Mouse (Mus musculus): Measurements from ENCODE around the gene Nfatc4. TPM values are rescaled to one million over a fixed set of nuclear protein-coding genes. Genes with fewer than 3 reads are reported as not detected.

Nfatc4 gene
- polyA plus RNA-seq, 1 experiment, result 2.8 TPM

- Histone ChIP-seq H3K4me3 (no peak overlapping the region), H3K4me2 (ENCODE audit: low read depth) (peak overlapping the region; percentile 65), H3ac (ENCODE audit: control insufficient read depth, insufficient read length) (no peak overlapping the region), H3K79me2 (ENCODE audit: control insufficient read depth, insufficient read depth) (no peaks in the 10 kb centered on the region), H3K27me3 (ENCODE audit: control insufficient read depth, insufficient read depth, insufficient read length) (no peaks in the 10 kb centered on the region), H3K36me3 (ENCODE audit: control insufficient read depth, insufficient read depth) (no peaks in the 10 kb centered on the region)
- TF ChIP-seq CEBPB (IDR thresholded peaks at IDR 0.05; ENCODE audit: insufficient read depth, poor library complexity, severe bottlenecking), result no peak
- TF ChIP-seq MYOG (IDR thresholded peaks at IDR 0.05; ENCODE audit: control insufficient read depth in 1 of 3, insufficient read depth in 1 of 3, insufficient read length in 2 of 3, low read depth in 2 of 3), result no peak
- no peak for TF ChIP-seq TCF12 (IDR thresholded peaks at IDR 0.05; ENCODE audit: insufficient read depth, poor library complexity, severe bottlenecking)
- no peak for TF ChIP-seq MYOD1 (IDR thresholded peaks at IDR 0.05; ENCODE audit: control insufficient read depth in 1 of 3, insufficient read length in 2 of 3, low read depth in 2 of 3)
- no peak for TF ChIP-seq USF1 (IDR thresholded peaks at IDR 0.05; ENCODE audit: low read depth)
- TF ChIP-seq E2F4 (IDR thresholded peaks at IDR 0.05; ENCODE audit: insufficient read depth), result no peak
- TF ChIP-seq REST (IDR thresholded peaks at IDR 0.05; ENCODE audit: insufficient read depth, insufficient read length), result no peak
- TF ChIP-seq POLR2AphosphoS2 (IDR thresholded peaks at IDR 0.05; ENCODE audit: insufficient read length, low read depth), result no peak
- TF ChIP-seq TCF3 (IDR thresholded peaks at IDR 0.05; ENCODE audit: insufficient read length, low read depth), result no peak
- TF ChIP-seq SRF (IDR thresholded peaks at IDR 0.05; ENCODE audit: control insufficient read depth, insufficient read length, low read depth), result no peak
- no peak for TF ChIP-seq MAX (IDR thresholded peaks at IDR 0.05; ENCODE audit: low read depth)
- no peak for TF ChIP-seq POLR2A (IDR thresholded peaks at IDR 0.05; ENCODE audit: insufficient read length, low read depth)
These were observed 55.5 kb downstream of the Nfatc4 start for GRCm38 (mm10) chr14:55878316-55878940.

DNA sequence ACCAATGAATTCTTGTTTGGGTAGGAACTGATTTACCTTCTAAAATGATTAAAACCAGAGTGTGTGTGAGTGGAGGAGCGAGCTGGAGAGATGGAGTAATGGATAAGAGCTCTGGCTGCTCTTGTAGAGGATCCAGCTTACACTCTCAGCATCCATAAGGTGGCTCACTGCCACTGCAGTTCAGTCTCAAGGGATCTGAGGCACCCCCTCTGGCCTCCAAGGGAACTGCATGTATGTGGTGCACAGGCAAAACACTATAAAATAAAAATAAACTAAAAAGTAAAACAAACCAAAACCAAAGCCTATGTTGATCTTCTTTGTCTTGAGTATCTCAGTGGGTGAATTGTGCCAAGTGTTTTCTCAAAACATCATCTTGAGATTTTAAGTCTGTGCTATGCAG lies 56.7 kb downstream of the Nfatc4 start:
- no peak overlapping the region for H3K4me2 ChIP-seq (ENCODE audit: low read depth)

DNA sequence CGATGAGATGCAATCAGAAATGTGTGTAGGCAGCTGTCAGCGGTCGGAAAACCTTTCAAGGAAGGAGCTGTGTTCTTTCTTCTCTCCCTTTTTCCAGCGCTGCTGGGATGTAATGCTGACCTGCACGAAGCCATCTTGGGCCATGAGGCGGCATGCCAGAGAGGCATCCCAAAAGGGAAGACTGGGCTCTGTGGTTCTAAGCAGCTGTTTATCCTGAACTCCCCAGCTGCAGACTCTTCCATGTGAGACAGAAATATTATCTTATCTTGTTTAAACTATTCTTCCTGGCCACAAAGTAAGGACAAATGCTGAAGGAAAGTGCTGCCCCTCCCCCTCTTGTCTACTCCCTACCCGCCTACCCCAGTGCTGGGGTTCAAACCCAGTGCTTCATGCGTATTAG lies 58.0 kb downstream of the Nfatc4 start:
- Histone ChIP-seq H3K27me3 (ENCODE audit: control insufficient read depth, insufficient read depth, insufficient read length) (no peaks in the 10 kb centered on the region), H3K36me3 (ENCODE audit: control insufficient read depth, insufficient read depth) (no peaks in the 10 kb centered on the region), H3K79me2 (ENCODE audit: control insufficient read depth, insufficient read depth) (no peaks in the 10 kb centered on the region), H3K4me2 (ENCODE audit: low read depth) (no peak overlapping the region), H3K4me3 (no peak overlapping the region), H3ac (ENCODE audit: control insufficient read depth, insufficient read length) (no peak overlapping the region)
- TF ChIP-seq MYOD1 (IDR thresholded peaks at IDR 0.05; ENCODE audit: control insufficient read depth in 1 of 3, insufficient read length in 2 of 3, low read depth in 2 of 3) (peak in 1 of 3 experiments; percentile 60), TCF3 (IDR thresholded peaks at IDR 0.05; ENCODE audit: insufficient read length, low read depth) (no peak), MYOG (IDR thresholded peaks at IDR 0.05; ENCODE audit: control insufficient read depth in 1 of 3, insufficient read depth in 1 of 3, insufficient read length in 2 of 3, low read depth in 2 of 3) (peak; percentile 9 to 58 (median 54)), USF1 (IDR thresholded peaks at IDR 0.05; ENCODE audit: low read depth) (no peak)

More for the DNA sequence above, 56.7 kb downstream of the Nfatc4 start:
- no peaks in the 10 kb centered on the region for H3K79me2 ChIP-seq (ENCODE audit: control insufficient read depth, insufficient read depth)
- TF ChIP-seq POLR2AphosphoS2 (IDR thresholded peaks at IDR 0.05; ENCODE audit: insufficient read length, low read depth) (no peak), TCF12 (IDR thresholded peaks at IDR 0.05; ENCODE audit: insufficient read depth, poor library complexity, severe bottlenecking) (no peak), MYOG (IDR thresholded peaks at IDR 0.05; ENCODE audit: control insufficient read depth in 1 of 3, insufficient read depth in 1 of 3, insufficient read length in 2 of 3, low read depth in 2 of 3) (no peak)
- no peak overlapping the region for H3ac ChIP-seq (ENCODE audit: control insufficient read depth, insufficient read length)
- H3K36me3 ChIP-seq (ENCODE audit: control insufficient read depth, insufficient read depth), result no peaks in the 10 kb centered on the region
- H3K27me3 ChIP-seq (ENCODE audit: control insufficient read depth, insufficient read depth, insufficient read length), result no peaks in the 10 kb centered on the region
- H3K4me3 ChIP-seq, result no peak overlapping the region

- H3K4me2 ChIP-seq (ENCODE audit: low read depth), result no peak overlapping the region
- TF ChIP-seq TCF3 (IDR thresholded peaks at IDR 0.05; ENCODE audit: insufficient read length, low read depth) (no peak), POLR2AphosphoS2 (IDR thresholded peaks at IDR 0.05; ENCODE audit: insufficient read length, low read depth) (no peak), MYOD1 (IDR thresholded peaks at IDR 0.05; ENCODE audit: control insufficient read depth in 1 of 3, insufficient read length in 2 of 3, low read depth in 2 of 3) (no peak), POLR2A (IDR thresholded peaks at IDR 0.05; ENCODE audit: insufficient read length, low read depth) (no peak), E2F4 (IDR thresholded peaks at IDR 0.05; ENCODE audit: insufficient read depth) (no peak), MYOG (IDR thresholded peaks at IDR 0.05; ENCODE audit: control insufficient read depth in 1 of 3, insufficient read depth in 1 of 3, insufficient read length in 2 of 3, low read depth in 2 of 3) (no peak), MAX (IDR thresholded peaks at IDR 0.05; ENCODE audit: low read depth) (no peak), USF1 (IDR thresholded peaks at IDR 0.05; ENCODE audit: low read depth) (no peak), REST (IDR thresholded peaks at IDR 0.05; ENCODE audit: insufficient read depth, insufficient read length) (no peak), CEBPB (IDR thresholded peaks at IDR 0.05; ENCODE audit: insufficient read depth, poor library complexity, severe bottlenecking) (no peak), TCF12 (IDR thresholded peaks at IDR 0.05; ENCODE audit: insufficient read depth, poor library complexity, severe bottlenecking) (no peak), SRF (IDR thresholded peaks at IDR 0.05; ENCODE audit: control insufficient read depth, insufficient read length, low read depth) (no peak)
- H3K79me2 ChIP-seq (ENCODE audit: control insufficient read depth, insufficient read depth), result no peaks in the 10 kb centered on the region
- no peaks in the 10 kb centered on the region for H3K36me3 ChIP-seq (ENCODE audit: control insufficient read depth, insufficient read depth)
- no peaks in the 10 kb centered on the region for H3K27me3 ChIP-seq (ENCODE audit: control insufficient read depth, insufficient read depth, insufficient read length)
- H3ac ChIP-seq (ENCODE audit: control insufficient read depth, insufficient read length), result no peak overlapping the region
- no peak overlapping the region for H3K4me3 ChIP-seq
These were observed 59.3 kb downstream of the Nfatc4 start for GRCm38 (mm10) chr14:55882171-55882641.

DNA sequence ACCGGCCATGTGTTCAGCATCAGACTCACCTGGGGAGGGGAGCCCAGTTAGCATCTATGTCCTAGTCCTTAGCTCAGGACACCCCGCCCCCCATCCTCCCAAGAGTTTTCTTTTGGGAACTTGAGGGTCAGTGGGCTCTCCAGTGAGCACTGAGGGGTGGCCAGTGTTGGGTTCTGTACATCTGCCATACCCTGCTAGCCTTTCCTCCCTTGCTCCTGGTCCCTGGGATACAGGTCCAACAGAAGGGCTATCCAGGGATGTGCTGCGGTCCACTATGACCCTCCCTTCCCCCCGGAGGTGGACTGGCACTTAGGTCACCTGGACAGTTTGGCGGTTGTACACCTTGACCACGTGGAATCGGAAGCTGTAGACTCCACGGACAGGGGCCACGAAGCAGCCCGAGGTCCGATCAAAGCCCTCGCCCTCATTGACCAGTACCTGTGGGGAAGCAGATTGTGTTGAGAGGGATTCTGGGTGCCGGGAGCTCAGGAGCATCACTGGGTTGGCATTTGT lies 60.3 kb downstream of the Nfatc4 start:
- Histone ChIP-seq H3K4me3 (no peak overlapping the region), H3K36me3 (ENCODE audit: control insufficient read depth, insufficient read depth) (peaks cover 8% of the 10 kb centered on the region), H3K27me3 (ENCODE audit: control insufficient read depth, insufficient read depth, insufficient read length) (no peaks in the 10 kb centered on the region), H3K4me2 (ENCODE audit: low read depth) (no peak overlapping the region), H3K79me2 (ENCODE audit: control insufficient read depth, insufficient read depth) (no peaks in the 10 kb centered on the region), H3ac (ENCODE audit: control insufficient read depth, insufficient read length) (no peak overlapping the region)
- TF ChIP-seq E2F4 (IDR thresholded peaks at IDR 0.05; ENCODE audit: insufficient read depth), result no peak
- TF ChIP-seq POLR2A (IDR thresholded peaks at IDR 0.05; ENCODE audit: insufficient read length, low read depth), result no peak
- no peak for TF ChIP-seq USF1 (IDR thresholded peaks at IDR 0.05; ENCODE audit: low read depth)
- no peak for TF ChIP-seq REST (IDR thresholded peaks at IDR 0.05; ENCODE audit: insufficient read depth, insufficient read length)
- TF ChIP-seq TCF3 (IDR thresholded peaks at IDR 0.05; ENCODE audit: insufficient read length, low read depth), result no peak
- no peak for TF ChIP-seq TCF12 (IDR thresholded peaks at IDR 0.05; ENCODE audit: insufficient read depth, poor library complexity, severe bottlenecking)
- TF ChIP-seq MYOG (IDR thresholded peaks at IDR 0.05; ENCODE audit: control insufficient read depth in 1 of 3, insufficient read depth in 1 of 3, insufficient read length in 2 of 3, low read depth in 2 of 3), result no peak
- no peak for TF ChIP-seq POLR2AphosphoS2 (IDR thresholded peaks at IDR 0.05; ENCODE audit: insufficient read length, low read depth)
- TF ChIP-seq MAX (IDR thresholded peaks at IDR 0.05; ENCODE audit: low read depth), result no peak
- no peak for TF ChIP-seq CEBPB (IDR thresholded peaks at IDR 0.05; ENCODE audit: insufficient read depth, poor library complexity, severe bottlenecking)
- TF ChIP-seq SRF (IDR thresholded peaks at IDR 0.05; ENCODE audit: control insufficient read depth, insufficient read length, low read depth), result no peak
- TF ChIP-seq MYOD1 (IDR thresholded peaks at IDR 0.05; ENCODE audit: control insufficient read depth in 1 of 3, insufficient read length in 2 of 3, low read depth in 2 of 3), result no peak
